Mouse (Mus musculus): ENCODE measurements around the gene Pif1. TPM values are rescaled to one million over a fixed set of nuclear protein-coding genes. Genes with fewer than 3 reads are reported as not detected.

Gene Pif1
- 2.1 and 3.0 TPM in 2 replicates for polyA plus RNA-seq (2012; rRNA removed; ENCODE audit: low replicate concordance)

GRCm38 (mm10) chr9:65586406-65587269 lies at the start of gene Pif1:
Pif1 (plus strand) TSS chr9:65587160.

GRCm38 (mm10) chr9:65579781-65580371 lies 7.1 kb upstream of the Pif1 start, which contains the start of gene Plekho2:
Plekho2 (minus strand) TSS chr9:65580040.

GRCm38 (mm10) chr9:65629025-65629766 lies 42.2 kb downstream of the Pif1 start, which contains the start of gene Rbpms2:
Rbpms2 (plus strand) TSS chr9:65629648.

Other genes starting within 250 kb of the Pif1 start
- gene Pdcd7, start 241.1 kb upstream of the Pif1 start, polyA plus RNA-seq (2012; rRNA removed; ENCODE audit: low replicate concordance), result 11.4 and 20.3 TPM in 2 replicates
- 0.72 and 0.77 TPM in 2 replicates for gene Ubap1l, start 226.1 kb upstream of the Pif1 start, polyA plus RNA-seq (2012; rRNA removed; ENCODE audit: low replicate concordance)
- 0.53 and 0.77 TPM in 2 replicates for gene Kbtbd13, start 195.5 kb upstream of the Pif1 start, polyA plus RNA-seq (2012; rRNA removed; ENCODE audit: low replicate concordance)
- gene Rasl12, start 188.7 kb upstream of the Pif1 start, polyA plus RNA-seq (2012; rRNA removed; ENCODE audit: low replicate concordance), result 1.3 and 2.5 TPM in 2 replicates
- gene Slc51b, start 164.2 kb upstream of the Pif1 start, polyA plus RNA-seq (2012; rRNA removed; ENCODE audit: low replicate concordance), result 2.1 and 4.2 TPM in 2 replicates
- 2.8 and 5.3 TPM in 2 replicates for gene Mtfmt, start 151.4 kb upstream of the Pif1 start, polyA plus RNA-seq (2012; rRNA removed; ENCODE audit: low replicate concordance)
- gene Spg21, start 126.2 kb upstream of the Pif1 start, polyA plus RNA-seq (2012; rRNA removed; ENCODE audit: low replicate concordance), result 7.1 and 9.0 TPM in 2 replicates
- gene Ankdd1a, start 67.0 kb upstream of the Pif1 start, polyA plus RNA-seq (2012; rRNA removed; ENCODE audit: low replicate concordance), result not detected in 2 replicates
- 9.5 and 12.6 TPM in 2 replicates for gene Plekho2, start 7.1 kb upstream of the Pif1 start, polyA plus RNA-seq (2012; rRNA removed; ENCODE audit: low replicate concordance)
- gene Rbpms2, start 42.5 kb downstream of the Pif1 start, polyA plus RNA-seq (2012; rRNA removed; ENCODE audit: low replicate concordance), result 24.6 and 30.1 TPM in 2 replicates
- 50.3 and 55.4 TPM in 2 replicates for gene Oaz2, start 80.8 kb downstream of the Pif1 start, polyA plus RNA-seq (2012; rRNA removed; ENCODE audit: low replicate concordance)
- 3.4 and 5.9 TPM in 2 replicates for gene Zfp609, start 240.4 kb downstream of the Pif1 start, polyA plus RNA-seq (2012; rRNA removed; ENCODE audit: low replicate concordance)

Measured in duodenum, adult 2 months (tissue).